Mouse (Mus musculus) left cerebral cortex, adult 18-20 months (tissue): ENCODE results near the gene Lrrc46. TPM values are rescaled to one million over a fixed set of nuclear protein-coding genes. Genes with fewer than 3 reads are reported as not detected.

ENCODE experiments used
- DNase-seq, 2 experiments: peaks; one replicate each; pipeline ENCODE4 v3.0.0; 2021 to 2022; ENCODE audit warnings: low spot score in 2 of 2, mixed read lengths in 1 of 2
- long read RNA-seq, 2 experiments: library from polyadenylated mRNA; stranded (forward); transcript quantifications; one replicate each; pipeline ENCODE4 v2.0.0; 2021
- total RNA-seq, 2 experiments: library from RNA; stranded (reverse); gene quantifications; 2 replicates each; pipeline ENCODE4 v1.2.3; 2021

Gene Lrrc46
- under 1 TPM; 0.33 to 0.37 TPM for total RNA-seq
- long read RNA-seq, experiment 1, partial matches to known transcripts: 0 of 1 reads
- long read RNA-seq, experiment 1, other reads (novel, unspliced or antisense): 0 of 1 reads
- long read RNA-seq, experiment 2: 0 reads

- peak; percentile 80 to 84 for DNase-seq
Observed at GRCm38 (mm10) chr11:97041022-97041899, at the start of gene Lrrc46, which contains the start of gene Mrpl10. Gene Lrrc46, minus strand, starts transcription at chr11:97041407. Gene Mrpl10, plus strand, starts transcription at chr11:97041560.

DNA sequence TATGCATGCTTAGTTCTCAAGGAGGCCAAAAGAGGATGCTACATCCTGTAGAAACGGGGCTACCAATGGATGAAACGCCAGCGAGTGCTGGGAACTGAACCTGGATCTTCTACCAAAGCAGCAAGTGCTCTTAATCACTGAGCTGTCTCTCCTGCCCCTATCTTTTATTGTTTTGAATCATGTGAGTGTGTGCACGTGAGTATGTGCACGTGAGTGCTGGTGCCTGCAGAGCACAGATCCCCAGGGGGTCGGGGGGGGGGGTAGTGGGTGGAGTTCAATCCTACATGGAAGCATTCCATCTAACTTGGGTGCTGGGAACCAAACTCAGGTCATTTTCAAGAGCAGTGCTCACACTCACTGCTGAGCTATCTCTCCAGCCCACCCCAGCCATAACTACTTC lies 45.2 kb upstream of the Lrrc46 start:
- no peak for DNase-seq

DNA sequence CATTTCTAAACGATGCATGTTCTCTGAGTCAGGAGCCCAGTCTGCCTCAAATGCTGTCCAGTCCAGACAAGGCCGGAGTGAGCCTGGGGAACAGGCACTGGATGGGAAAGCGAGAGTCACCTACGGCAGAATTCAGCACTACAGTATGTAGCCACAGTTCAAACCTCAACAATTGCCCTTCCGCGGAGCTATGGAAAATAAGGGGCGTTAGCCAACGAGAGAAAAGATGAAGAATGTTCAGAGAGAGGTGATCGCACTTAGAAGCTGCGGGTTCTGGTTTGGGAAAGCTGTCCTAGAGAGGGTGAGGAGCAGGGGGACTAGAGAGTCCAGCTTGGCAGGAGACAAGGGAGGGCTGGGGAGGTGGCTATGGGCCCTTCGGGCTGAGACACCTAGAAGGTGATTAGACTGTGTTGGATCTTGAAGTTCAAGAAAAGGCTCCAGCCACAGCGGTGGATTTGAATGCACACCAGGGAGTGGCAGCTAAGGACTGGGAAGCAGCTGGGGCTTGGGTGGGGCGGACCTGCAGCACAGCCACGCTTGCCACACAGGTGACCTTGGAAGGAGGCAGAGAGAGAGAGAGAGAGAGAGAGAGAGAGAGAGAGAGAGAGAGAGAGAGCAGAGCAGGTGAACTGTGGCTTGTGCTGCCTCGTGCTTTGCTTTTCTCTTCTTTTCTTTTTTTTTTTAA lies 43.8 kb upstream of the Lrrc46 start:
- DNase-seq: no peak

GRCm38 (mm10) chr11:97083401-97084140 lies 42.4 kb upstream of the Lrrc46 start:
- DNase-seq: peak; percentile 56 to 63

- peak; percentile 40 to 56 for DNase-seq
Observed at GRCm38 (mm10) chr11:97082977-97083376, 41.8 kb upstream of the Lrrc46 start.

GRCm38 (mm10) chr11:97080291-97080690 lies 39.1 kb upstream of the Lrrc46 start:
- DNase-seq: no peak

DNA sequence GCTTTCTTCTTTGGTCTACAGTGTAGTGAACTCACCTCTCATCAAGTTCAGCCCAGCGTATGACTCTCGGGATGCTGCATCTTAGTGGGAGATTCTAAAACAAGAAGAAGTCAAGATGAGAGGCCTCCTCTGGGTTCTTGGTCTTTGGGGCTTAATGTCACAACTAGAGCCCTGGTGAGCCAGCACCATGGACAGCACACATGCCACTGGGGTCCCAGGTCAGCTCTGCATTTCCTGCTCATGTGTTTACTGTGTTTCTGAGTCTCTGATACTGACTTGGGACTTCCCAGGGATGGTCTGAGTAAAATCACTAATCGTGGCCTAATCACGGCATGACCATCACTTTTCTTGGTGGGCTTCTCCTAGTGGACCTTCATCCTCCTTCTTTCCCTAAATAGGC lies 37.5 kb upstream of the Lrrc46 start:
- no peak for DNase-seq

DNA sequence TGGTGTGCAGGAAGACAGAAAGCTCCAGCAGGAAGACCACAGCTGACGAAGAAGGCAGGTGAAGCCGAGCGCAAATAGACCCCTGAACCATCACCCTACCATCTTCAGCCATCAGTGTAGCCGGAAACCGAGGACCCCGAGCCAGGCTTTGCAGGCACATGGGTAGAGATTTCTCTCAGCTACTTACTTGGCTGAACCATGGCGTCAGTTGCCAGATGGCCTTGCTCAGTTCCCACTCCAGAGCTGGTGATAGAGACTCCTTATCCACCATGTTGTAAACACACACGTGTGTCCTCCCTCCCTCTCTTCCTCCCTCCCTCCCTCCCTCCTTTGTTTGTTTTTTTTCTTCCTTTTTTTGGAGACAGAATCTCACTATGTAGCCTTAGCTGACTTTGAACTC lies 33.0 kb upstream of the Lrrc46 start:
- DNase-seq: no peak

DNA sequence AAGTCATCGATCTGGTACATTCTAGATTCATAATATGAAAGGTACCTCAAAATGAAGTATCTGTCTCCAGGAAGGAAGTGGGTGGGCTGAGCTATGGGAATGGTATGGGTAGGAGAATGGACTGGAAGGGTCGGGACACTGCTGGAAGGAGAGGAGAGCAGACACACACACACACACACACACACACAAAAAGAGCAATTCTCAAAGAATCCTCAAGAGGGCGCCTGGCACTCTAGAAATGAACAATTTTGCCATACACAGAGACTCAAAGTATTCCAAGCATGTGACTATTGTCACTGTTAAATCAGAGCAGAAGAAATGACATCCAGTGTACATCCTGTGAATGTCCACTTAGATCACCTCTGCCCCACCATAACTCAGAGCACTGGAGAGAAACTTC lies 31.3 kb upstream of the Lrrc46 start:
- DNase-seq: peak; percentile 56

DNA sequence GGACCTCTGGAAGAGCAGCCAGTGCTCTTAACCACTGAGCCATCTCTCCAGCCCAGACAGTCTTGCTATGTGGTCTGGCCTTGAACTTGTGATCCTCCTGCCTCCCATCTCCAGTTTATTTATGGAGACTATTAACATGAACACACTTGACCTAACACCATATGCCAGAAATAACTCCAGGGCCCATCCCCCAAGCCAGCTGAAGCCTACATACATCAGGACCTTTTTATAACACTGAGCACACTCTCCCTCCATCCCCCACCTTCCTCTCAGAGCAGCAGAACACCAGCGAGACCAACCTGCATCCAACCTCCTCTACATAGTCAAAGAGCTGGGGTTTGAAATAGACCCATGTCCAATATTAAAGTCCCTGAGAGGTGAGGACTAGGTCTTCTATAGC lies 29.9 kb upstream of the Lrrc46 start:
- DNase-seq: no peak

DNA sequence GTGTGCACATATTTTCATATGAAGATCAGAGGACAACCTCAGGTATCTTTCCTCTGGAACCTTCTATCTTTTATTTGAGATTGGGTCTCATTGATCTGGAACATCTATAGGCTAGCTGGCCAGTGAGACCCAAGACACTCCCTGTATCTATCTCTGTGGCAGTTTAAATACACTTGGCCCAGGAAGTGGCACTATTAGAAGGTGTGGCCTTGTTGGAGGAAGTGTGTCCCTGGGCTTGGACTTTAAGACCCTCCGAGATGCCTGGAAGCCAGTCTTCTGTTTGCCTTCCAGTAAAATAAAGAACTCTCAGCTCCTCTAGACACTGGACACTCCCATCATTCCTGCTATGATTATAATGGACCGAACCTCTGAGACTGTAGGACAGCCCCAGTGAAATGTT lies 28.6 kb upstream of the Lrrc46 start:
- no peak for DNase-seq

DNA sequence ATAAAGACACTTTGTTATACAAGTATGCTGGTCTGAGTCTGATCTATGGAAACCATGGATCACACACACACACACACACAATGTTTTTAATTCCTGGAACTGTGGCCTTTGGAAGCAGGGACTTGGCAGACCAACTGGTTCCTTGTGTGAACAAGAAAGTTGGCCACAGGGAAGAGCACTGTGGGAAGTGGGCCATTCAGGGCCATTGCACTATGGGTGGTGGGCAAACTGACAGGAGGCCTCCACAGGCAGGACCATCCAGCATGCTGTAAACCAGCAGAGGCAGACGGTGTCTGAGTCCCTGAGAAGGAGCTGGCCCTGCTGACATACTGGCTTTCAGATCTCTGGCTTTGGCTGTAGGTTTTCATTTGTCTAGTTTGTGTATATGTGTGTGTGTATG lies 28.1 kb upstream of the Lrrc46 start:
- no peak for DNase-seq

- DNase-seq: no peak
Observed at GRCm38 (mm10) chr11:97066656-97067360, 25.6 kb upstream of the Lrrc46 start.

DNA sequence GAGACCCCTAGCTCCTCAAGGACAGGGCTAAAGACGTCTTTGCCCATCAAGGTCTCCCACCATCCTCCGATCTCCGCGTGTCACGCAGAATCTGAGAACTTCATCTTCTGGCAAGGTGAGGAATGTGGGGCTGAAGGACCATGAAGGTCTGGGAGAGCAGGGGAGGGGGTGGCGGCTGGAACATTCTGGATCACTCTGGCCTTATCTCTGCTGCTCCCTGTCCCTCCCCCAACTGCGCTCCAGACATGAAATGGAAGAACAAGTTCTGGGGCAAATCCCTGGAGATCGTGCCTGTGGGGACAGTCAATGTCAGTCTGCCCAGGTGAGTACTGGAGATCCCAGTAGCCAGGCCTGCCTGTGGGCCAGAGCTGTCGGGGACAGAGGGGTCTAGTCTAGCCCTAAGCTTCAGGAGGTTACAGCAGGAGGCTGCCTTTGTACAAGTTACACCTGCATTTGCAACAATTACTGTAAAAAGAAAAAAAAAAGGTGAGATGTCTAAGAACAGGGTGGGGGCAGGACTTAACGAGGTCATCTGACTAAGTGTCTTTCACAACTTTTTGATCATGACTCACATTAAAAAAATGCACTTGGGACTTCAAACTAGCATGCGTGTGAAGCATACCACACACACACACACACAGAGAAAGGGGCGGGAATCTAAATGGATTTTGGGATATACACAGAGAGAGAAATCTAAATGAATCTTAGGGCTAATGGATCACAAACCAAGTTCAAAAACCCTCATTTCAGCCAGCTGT lies 24.5 kb upstream of the Lrrc46 start:
- DNase-seq: no peak

GRCm38 (mm10) chr11:97063921-97064295 lies 22.7 kb upstream of the Lrrc46 start:
- DNase-seq: no peak

- no peak for DNase-seq
Observed at GRCm38 (mm10) chr11:97063274-97063920, 22.2 kb upstream of the Lrrc46 start.

- no peak for DNase-seq
Observed at GRCm38 (mm10) chr11:97052219-97052646, 11.0 kb upstream of the Lrrc46 start.

DNA sequence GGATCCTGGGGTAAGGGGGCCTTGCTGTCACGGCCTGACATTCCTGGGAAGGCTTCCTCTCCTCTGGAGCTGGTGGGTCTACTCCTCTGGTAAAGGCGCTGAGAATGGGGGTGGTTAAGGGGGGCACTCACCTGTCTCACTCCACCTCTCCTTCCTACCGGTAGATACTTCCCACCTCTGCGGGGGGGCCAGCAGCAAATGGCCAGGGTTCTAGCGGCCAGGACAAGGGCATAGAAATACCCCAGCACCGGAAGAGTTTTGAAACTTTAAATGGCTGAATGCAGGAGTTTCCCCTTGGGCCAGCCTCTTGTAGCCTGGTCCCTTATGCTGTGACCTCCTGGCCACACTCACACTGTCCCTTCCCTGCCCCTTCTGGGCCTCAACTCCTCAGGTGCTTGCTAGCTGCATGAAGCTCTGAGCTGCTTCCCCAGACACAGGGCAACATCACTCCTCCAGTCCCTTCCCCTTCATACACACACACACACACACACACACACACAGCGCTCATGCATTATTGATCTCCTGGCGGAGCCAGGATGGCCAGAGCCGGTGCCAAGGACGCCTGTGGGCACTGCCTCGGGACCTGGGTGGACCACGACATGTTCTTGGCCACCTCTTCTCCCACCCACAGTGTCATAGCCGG lies 9.9 kb upstream of the Lrrc46 start:
- DNase-seq: no peak
